Mouse (Mus musculus): ENCODE results near the gene A230050P20Rik.

DNA sequence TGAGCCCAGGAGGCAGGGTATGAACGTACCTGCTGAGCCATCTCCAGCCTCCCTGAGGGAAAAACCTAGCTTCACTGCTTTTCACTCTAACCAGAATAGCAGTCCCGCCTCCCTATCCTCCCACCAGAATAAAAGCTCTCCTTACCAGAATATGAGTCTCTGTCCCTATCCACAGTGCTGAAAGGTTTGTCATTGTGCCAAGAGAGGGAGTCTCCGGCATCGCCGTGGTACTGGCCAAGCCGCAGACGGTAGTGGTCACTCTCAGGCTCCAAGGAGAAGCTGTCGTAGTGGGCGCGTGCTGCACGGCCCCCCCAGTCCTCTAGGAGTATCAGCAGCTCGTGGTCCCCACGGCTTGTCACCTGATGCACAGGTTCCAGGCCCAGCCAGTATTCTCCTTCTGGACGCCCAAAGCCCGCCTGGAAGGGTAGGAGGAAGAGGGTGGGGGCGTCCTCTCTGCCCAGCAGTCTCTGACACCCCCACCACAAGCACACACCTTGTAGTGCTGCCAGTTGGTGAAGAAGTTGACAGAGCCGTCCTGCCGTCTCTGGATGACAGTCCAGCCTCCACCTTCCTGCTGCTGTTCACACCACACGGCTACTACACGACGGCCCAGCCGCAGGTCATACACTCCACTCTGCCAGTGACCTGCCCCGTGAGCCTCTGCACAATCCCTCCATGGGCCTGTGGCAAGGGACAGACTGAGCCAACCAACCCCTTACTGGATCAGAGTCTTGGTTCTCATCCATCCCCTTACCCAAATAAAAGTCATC, 6.8 kb downstream of the A230050P20Rik start:
- no peak for TF ChIP-seq CTCF (IDR thresholded peaks at IDR 0.05; ENCODE audit: low read depth, low read length)
- TF ChIP-seq POLR2A (IDR thresholded peaks at IDR 0.05; ENCODE audit: borderline replicate concordance, low read depth, low read length): no peak
